Mouse (Mus musculus) hindbrain, embryonic 10.5 days (tissue): ENCODE results near the gene Mybphl. TPM values are rescaled to one million over a fixed set of nuclear protein-coding genes. Genes with fewer than 3 reads are reported as not detected.

Source experiments
- DNase-seq: peaks from one replicate; pipeline ENCODE4 v3.0.0-alpha.2; 2017; ENCODE audit warnings: low spot score
- H3K27ac ChIP-seq: fragments of 300-500 bp; sonication (generic); 2 replicates; pipeline ENCODE4 v1.5.1; 2016; ENCODE audit warnings: mild to moderate bottlenecking, moderate library complexity
- H3K27me3 ChIP-seq: fragments of 300-500 bp; sonication (generic); 2 replicates; pipeline ENCODE4 v1.6.1; 2016; ENCODE audit warnings: mild to moderate bottlenecking; ENCODE audit not compliant: poor library complexity, insufficient read depth, severe bottlenecking
- H3K36me3 ChIP-seq: fragments of 300-500 bp; sonication (generic); 2 replicates; pipeline ENCODE4 v1.6.1; 2016; ENCODE audit warnings: mild to moderate bottlenecking, moderate library complexity
- H3K4me1 ChIP-seq: fragments of 300-500 bp; sonication (generic); replicated peaks from 2 replicates; pipeline ENCODE4 v1.6.1; 2016; ENCODE audit warnings: mild to moderate bottlenecking
- H3K4me3 ChIP-seq: fragments of 300-500 bp; sonication (generic); 2 replicates; pipeline ENCODE4 v1.5.1; 2016; ENCODE audit warnings: mild to moderate bottlenecking, moderate library complexity
- H3K9me3 ChIP-seq: fragments of 300-500 bp; sonication (generic); 2 replicates; pipeline ENCODE4 v1.6.1; 2016; ENCODE audit warnings: mild to moderate bottlenecking, moderate library complexity
- WGBS: fragments of 180-500 bp; shearing (Covaris S2); methylation state at CpG from one replicate; pipeline ENCODE4 v1.1.7; 2016; 5-methylcytosine and 5-hydroxymethylcytosine counted together
- polyA plus RNA-seq: library from polyadenylated mRNA; unstranded; fragments of >200 nt; fragmentation: Nextera tagmentation; extraction: Ambion mirVana; gene quantifications from 2 replicates; pipeline ENCODE4 v1.2.1, GENCODE M21; 2016

Gene Mybphl
- polyA plus RNA-seq, 1 experiment from 2014 or later: not detected

- WGBS: 82% methylated on average over 7 of the region's 7 CpGs
- no peaks in the 10 kb centered on the region for H3K27me3 ChIP-seq
- no peak overlapping the region for H3K4me3 ChIP-seq
- no peak for DNase-seq
- H3K27ac ChIP-seq: no peak overlapping the region
- no peaks in the 10 kb centered on the region for H3K9me3 ChIP-seq
- H3K36me3 ChIP-seq: no peaks in the 10 kb centered on the region
- peaks cover 29% of the 10 kb centered on the region for H3K4me1 ChIP-seq
Measured at GRCm38 (mm10) chr3:108378875-108379663, 14.4 kb downstream of the Mybphl start.

GRCm38 (mm10) chr3:108380695-108381094 lies 16.0 kb downstream of the Mybphl start:
- Histone ChIP-seq H3K36me3 (peaks cover 8% of the 10 kb centered on the region), H3K27me3 (no peaks in the 10 kb centered on the region), H3K4me1 (peaks cover 43% of the 10 kb centered on the region), H3K27ac (no peak overlapping the region), H3K4me3 (no peak overlapping the region), H3K9me3 (no peaks in the 10 kb centered on the region)
- no peak for DNase-seq
- 75% methylated on average over 6 of the region's 6 CpGs for WGBS

GRCm38 (mm10) chr3:108381945-108382875 lies 17.5 kb downstream of the Mybphl start:
- H3K9me3 ChIP-seq: no peaks in the 10 kb centered on the region
- 0 out of 2 replicates have a peak overlapping the region, but pooled peaks have one; percentile 62 for H3K4me3 ChIP-seq
- peaks cover 49% of the 10 kb centered on the region for H3K4me1 ChIP-seq
- H3K36me3 ChIP-seq: peaks cover 23% of the 10 kb centered on the region
- peak overlapping the region; percentile 89 for H3K27ac ChIP-seq
- no peaks in the 10 kb centered on the region for H3K27me3 ChIP-seq
- 75% methylated on average over 14 of the region's 14 CpGs for WGBS
- DNase-seq: no peak

- peaks cover 53% of the 10 kb centered on the region for H3K4me1 ChIP-seq
- H3K4me3 ChIP-seq: peak within 1 kb of the TSS; percentile 62
- H3K36me3 ChIP-seq: peaks cover 37% of the 10 kb centered on the region
- 1% methylated on average over 44 of the region's 44 CpGs for WGBS
- H3K27me3 ChIP-seq: no peaks in the 10 kb centered on the region
- H3K9me3 ChIP-seq: no peaks in the 10 kb centered on the region
- DNase-seq: peak; percentile 92
- H3K27ac ChIP-seq: peak within 1 kb of the TSS; percentile 89
Measured at GRCm38 (mm10) chr3:108383485-108384354, 19.0 kb downstream of the Mybphl start, which contains the start of gene Psrc1. TSS of gene Psrc1 (plus strand) at chr3:108383839.

GRCm38 (mm10) chr3:108384425-108384824 lies 19.7 kb downstream of the Mybphl start:
- H3K36me3 ChIP-seq: peaks cover 41% of the 10 kb centered on the region
- peak overlapping the region; percentile 89 for H3K27ac ChIP-seq
- no peaks in the 10 kb centered on the region for H3K27me3 ChIP-seq
- no peaks in the 10 kb centered on the region for H3K9me3 ChIP-seq
- peak overlapping the region; percentile 62 for H3K4me3 ChIP-seq
- H3K4me1 ChIP-seq: peaks cover 60% of the 10 kb centered on the region
- 40% methylated on average over 2 of the region's 2 CpGs for WGBS
- no peak for DNase-seq

GRCm38 (mm10) chr3:108386186-108386585 lies 21.5 kb downstream of the Mybphl start:
- H3K36me3 ChIP-seq: peaks cover 50% of the 10 kb centered on the region
- H3K9me3 ChIP-seq: no peaks in the 10 kb centered on the region
- 88% methylated on average over 10 of the region's 10 CpGs for WGBS
- H3K4me1 ChIP-seq: peaks cover 62% of the 10 kb centered on the region
- no peak overlapping the region; the same call in 1 of the 2 replicates for H3K27ac ChIP-seq
- DNase-seq: no peak
- no peaks in the 10 kb centered on the region for H3K27me3 ChIP-seq
- no peak overlapping the region for H3K4me3 ChIP-seq

- H3K9me3 ChIP-seq: no peaks in the 10 kb centered on the region
- WGBS: 3% methylated on average over 5 of the region's 5 CpGs
- DNase-seq: peak; percentile 96
- peaks cover 3% of the 10 kb centered on the region; the same call in 1 of the 2 replicates for H3K27me3 ChIP-seq
- H3K4me3 ChIP-seq: no peak overlapping the region
- peaks cover 79% of the 10 kb centered on the region for H3K36me3 ChIP-seq
- H3K27ac ChIP-seq: peak overlapping the region; percentile 73
- H3K4me1 ChIP-seq: peaks cover 60% of the 10 kb centered on the region
Measured at GRCm38 (mm10) chr3:108389111-108389545, 24.4 kb downstream of the Mybphl start.

- Histone ChIP-seq H3K4me3 (peak overlapping the region; percentile 9; the same call in 1 of the 2 replicates), H3K36me3 (peaks cover 87% of the 10 kb centered on the region), H3K4me1 (peaks cover 45% of the 10 kb centered on the region), H3K9me3 (no peaks in the 10 kb centered on the region), H3K27ac (peak overlapping the region; percentile 66), H3K27me3 (peaks cover 3% of the 10 kb centered on the region; the same call in 1 of the 2 replicates)
- DNase-seq: no peak
- 20% methylated on average over 10 of the region's 10 CpGs for WGBS
Measured at GRCm38 (mm10) chr3:108392299-108392698, 27.6 kb downstream of the Mybphl start.

- peak overlapping the region; percentile 66 for H3K27ac ChIP-seq
- WGBS: 37% methylated on average over 15 of the region's 15 CpGs
- peaks cover 45% of the 10 kb centered on the region for H3K4me1 ChIP-seq
- H3K4me3 ChIP-seq: peak overlapping the region; percentile 9; the same call in 1 of the 2 replicates
- no peaks in the 10 kb centered on the region for H3K9me3 ChIP-seq
- peaks cover 3% of the 10 kb centered on the region; the same call in 1 of the 2 replicates for H3K27me3 ChIP-seq
- H3K36me3 ChIP-seq: peaks cover 87% of the 10 kb centered on the region
- DNase-seq: no peak
Measured at GRCm38 (mm10) chr3:108392793-108393192, 28.1 kb downstream of the Mybphl start.

- no peaks in the 10 kb centered on the region for H3K9me3 ChIP-seq
- no peak overlapping the region for H3K4me3 ChIP-seq
- H3K36me3 ChIP-seq: peaks cover 100% of the 10 kb centered on the region
- no peak overlapping the region for H3K27ac ChIP-seq
- peaks cover 5% of the 10 kb centered on the region; the same call in 1 of the 2 replicates for H3K27me3 ChIP-seq
- 94% methylated on average over 9 of the region's 9 CpGs for whole genome bisulfite sequencing
- no peak for DNase-seq
- H3K4me1 ChIP-seq: peaks cover 31% of the 10 kb centered on the region
Measured at GRCm38 (mm10) chr3:108398281-108398680, 33.6 kb downstream of the Mybphl start.

- H3K36me3 ChIP-seq: peaks cover 100% of the 10 kb centered on the region
- H3K4me1 ChIP-seq: peaks cover 41% of the 10 kb centered on the region
- H3K9me3 ChIP-seq: no peaks in the 10 kb centered on the region
- no peak overlapping the region for H3K27ac ChIP-seq
- H3K4me3 ChIP-seq: no peak overlapping the region
- H3K27me3 ChIP-seq: 0 out of 2 replicates have a peak, but pooled peaks cover 7% of the 10 kb centered on the region
- no peak for DNase-seq
- WGBS: 88% methylated on average over 5 of the region's 5 CpGs
Measured at GRCm38 (mm10) chr3:108400442-108400841, 35.7 kb downstream of the Mybphl start.
